Mouse (Mus musculus) brain, embryonic 14.5 days (tissue): ENCODE measurements around the gene Zc2hc1c.

Source experiments
- CTCF ChIP-seq: fragments of 200-500 bp; IDR thresholded peaks from 2 replicates; pipeline ENCODE4 v1.5.1; 2012; ENCODE audit warnings: inconsistent platforms, mild to moderate bottlenecking, moderate library complexity, borderline replicate concordance; ENCODE audit not compliant: insufficient read depth, insufficient read length; ENCODE audit errors: extremely low read depth
- POLR2A ChIP-seq: fragments of 200-500 bp; IDR thresholded peaks from 2 replicates; pipeline ENCODE4 v1.6.1; 2012; ENCODE audit warnings: mild to moderate bottlenecking, inconsistent platforms, borderline replicate concordance; ENCODE audit not compliant: poor library complexity, insufficient read depth, insufficient read length, severe bottlenecking; ENCODE audit errors: extremely low read depth

DNA sequence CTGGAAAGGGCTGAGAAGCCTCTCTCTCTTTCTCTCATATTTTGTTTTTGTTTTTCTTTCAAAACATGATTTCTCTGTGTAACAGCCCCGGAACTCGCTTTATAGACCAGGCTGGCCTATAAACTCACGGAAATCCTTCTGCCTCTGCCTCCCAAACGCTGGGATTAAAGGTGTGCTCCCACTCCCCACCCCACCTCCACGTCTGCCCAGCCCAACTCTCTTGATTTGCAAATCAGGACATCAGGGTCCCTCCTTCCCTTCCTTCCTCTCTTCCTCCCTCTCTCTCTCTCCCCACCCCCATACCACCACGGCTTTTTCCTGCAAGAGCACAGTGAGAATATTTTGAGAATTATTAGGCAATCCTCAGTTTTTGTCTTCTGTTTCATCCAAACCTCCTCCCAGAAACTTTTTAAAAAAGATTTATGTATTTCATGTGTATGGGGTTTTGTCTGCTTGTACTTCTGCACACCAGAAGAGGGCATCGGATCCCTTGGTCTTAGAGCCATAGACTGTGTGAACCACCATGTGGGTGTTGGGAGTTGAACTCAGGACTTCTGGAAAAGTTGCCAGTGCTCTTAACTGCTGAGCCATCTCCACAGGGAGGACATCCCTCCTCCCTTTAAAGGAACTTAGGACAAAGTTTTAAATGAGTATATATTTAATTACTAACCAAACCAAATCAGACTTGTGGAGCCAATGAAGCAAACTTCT, 17.1 kb upstream of the Zc2hc1c start:
- TF ChIP-seq POLR2A (no peak), CTCF (no peak)
